Mouse (Mus musculus) cerebellum, adult 18-20 months (tissue): ENCODE results near the gene Rab10.
A peak's percentile ranks its signal among the peaks of the same experiment; 100 is the strongest.

Experiments
- DNase-seq, 2 experiments: peaks; one replicate each; pipeline ENCODE4 v3.0.0; 2021

Gene Rab10

DNA sequence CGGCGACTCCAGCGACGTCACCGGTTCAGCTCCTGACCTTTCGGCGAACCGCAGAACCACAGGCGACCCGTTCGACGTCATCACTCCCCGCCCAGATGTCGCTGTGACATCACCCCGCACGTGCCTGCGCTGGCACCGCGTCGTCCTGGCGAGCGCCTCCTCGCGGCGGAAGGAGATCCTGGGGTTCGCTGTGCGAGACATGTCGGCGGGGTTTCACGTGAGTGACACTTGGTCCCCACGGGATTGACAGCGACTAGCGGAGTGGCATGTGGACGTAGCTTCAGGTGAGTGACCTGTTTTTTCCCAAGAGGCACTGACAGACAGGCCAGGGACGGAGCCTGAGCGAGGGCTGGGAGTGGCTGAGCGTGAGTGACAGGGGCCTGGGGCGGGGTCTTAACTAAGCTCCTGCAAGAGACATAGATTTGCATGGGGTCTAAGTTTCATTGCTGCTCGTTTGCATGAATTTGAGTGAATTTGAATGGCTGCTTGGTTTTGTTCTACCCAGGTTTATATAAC, 74.1 kb downstream of the Rab10 start:
- peak; percentile 94 to 98 for DNase-seq

DNA sequence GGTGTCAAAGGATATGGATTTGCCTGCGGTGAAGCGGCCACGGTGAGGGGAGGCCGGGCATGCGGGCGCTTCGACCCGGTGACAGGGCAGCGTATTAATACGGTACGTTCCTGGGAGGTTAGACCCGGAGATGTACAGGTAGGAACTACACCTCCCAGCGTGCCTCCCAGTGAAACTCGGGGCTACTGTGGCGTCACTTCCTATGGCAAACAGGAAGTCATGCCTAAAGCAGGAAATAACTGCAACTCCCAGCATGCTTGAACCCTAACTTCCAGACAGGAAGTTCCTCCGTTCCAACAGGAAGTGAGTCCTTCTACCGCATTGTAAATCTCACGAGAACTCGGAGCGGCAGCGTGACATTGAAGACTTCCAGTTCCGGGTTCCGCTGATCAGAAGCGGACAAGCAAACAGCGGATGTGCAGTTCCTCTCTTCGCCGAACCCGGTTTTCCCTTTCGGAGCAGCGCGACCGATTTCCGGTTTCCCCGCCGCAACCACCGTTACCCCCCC, 74.6 kb downstream of the Rab10 start:
- peak; percentile 90 to 98 for DNase-seq

DNA sequence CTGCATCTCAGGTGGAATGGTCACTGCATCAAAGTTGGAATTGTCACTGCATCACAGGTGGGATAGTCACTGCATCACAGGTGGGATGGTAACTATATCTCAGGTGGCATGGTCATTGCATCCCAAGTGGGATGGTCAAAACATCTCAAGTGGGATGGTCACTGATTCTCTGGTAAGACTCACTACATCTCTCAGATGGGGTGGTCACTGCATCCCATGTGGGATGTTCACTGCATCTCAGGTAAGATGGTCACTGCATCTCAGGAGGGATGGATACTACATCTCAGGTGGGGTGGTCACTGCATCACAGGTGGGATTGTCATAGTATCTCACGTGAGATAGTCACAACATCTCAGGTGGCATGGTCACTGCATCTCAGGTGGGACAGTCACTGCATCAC, 75.7 kb downstream of the Rab10 start:
- no peak for DNase-seq

DNA sequence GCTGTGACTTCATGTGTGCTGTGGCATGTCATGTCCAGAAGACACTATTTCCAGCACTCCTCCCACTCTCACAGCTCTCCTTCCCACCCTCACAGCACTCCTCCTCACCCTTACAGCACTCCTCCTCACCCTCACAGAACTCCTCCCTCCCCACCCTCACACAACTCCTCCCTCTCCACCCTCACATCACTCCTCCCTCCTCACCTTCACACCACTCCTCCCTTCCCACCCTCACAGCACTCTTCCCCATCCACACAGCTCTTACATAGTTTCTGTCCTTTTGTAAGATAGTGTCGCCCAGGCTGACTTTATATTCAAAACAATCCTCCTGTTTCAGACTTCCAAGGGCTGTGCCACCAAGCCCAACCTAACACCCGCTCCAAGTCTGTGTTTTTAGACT, 86.4 kb downstream of the Rab10 start:
- no peak for DNase-seq

DNA sequence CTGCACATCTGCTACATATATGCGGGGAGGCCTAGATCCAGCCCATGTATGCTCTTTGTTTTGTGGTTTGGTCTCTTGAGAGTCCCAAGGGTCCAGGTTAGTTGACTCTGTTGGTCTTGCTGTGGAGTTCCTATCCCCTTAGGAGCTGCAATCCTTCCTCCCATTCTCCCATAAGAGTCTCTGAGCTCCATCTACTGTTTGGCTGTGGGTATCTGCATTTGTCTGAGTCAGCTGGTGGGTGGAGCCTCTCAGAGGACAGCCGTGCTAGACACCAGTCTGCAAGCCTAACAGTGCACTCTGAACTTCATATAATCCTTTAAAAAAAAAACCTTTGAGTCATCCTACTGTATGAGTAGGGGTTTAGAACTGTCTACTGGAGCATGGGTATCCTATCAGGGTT, 99.6 kb downstream of the Rab10 start:
- no peak for DNase-seq

DNA sequence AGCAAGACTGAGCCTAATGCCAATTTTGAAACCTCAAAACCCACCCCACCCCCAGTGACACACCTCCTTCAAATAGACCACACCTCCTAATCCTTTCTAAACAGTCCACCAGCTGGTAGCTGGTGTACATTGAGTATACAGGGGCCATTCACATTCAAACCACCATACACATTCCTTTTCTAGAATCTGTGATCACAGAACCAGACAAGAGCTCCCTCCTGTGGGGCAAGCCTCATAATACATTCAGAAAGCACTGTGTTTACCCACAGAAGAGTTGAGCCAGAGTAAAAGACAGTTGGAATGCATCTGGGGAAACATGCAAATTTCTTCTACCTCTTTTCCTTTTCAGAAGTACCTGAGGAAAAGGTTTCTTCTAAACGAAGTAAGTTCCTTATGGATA, 100.6 kb downstream of the Rab10 start:
- DNase-seq: no peak
